Mouse (Mus musculus): ENCODE data around the gene Vnn1. TPM values are rescaled to one million over a fixed set of nuclear protein-coding genes. Genes with fewer than 3 reads are reported as not detected.

Vnn1 gene
- 1.7 and 2.0 TPM in 2 replicates for polyA plus RNA-seq (2012; rRNA removed)

GRCm38 (mm10) chr10:23894601-23895349, at the start of gene Vnn1:
Vnn1 (plus strand) TSS chr10:23894688.
- no peak for DNase-seq (ENCODE audit: low spot score)

GRCm38 (mm10) chr10:23851228-23851912, 43.1 kb upstream of the Vnn1 start, which contains the start of gene Vnn3:
Vnn3 (plus strand) TSS chr10:23851462.
- no peak for DNase-seq (ENCODE audit: low spot score)

GRCm38 (mm10) chr10:23852096-23852495, 42.4 kb upstream of the Vnn1 start:
- no peak for DNase-seq (ENCODE audit: low spot score)

- DNase-seq (ENCODE audit: low spot score) = no peak
Observed at GRCm38 (mm10) chr10:23864362-23865312, 29.9 kb upstream of the Vnn1 start.

- DNase-seq (ENCODE audit: low spot score) = no peak
Observed at GRCm38 (mm10) chr10:23880695-23881094, 13.8 kb upstream of the Vnn1 start.

- DNase-seq (ENCODE audit: low spot score) = no peak
Observed at GRCm38 (mm10) chr10:23884910-23885309, 9.6 kb upstream of the Vnn1 start.

GRCm38 (mm10) chr10:23886060-23886459, 8.4 kb upstream of the Vnn1 start:
- no peak for DNase-seq (ENCODE audit: low spot score)

- DNase-seq (ENCODE audit: low spot score) = no peak
Observed at GRCm38 (mm10) chr10:23892987-23893386, 1.5 kb upstream of the Vnn1 start.

- DNase-seq (ENCODE audit: low spot score) = no peak
Observed at GRCm38 (mm10) chr10:23895376-23895775, 888 bp downstream of the Vnn1 start.

GRCm38 (mm10) chr10:23901119-23901518, 6.6 kb downstream of the Vnn1 start:
- no peak for DNase-seq (ENCODE audit: low spot score)

- DNase-seq (ENCODE audit: low spot score) = no peak
Observed at GRCm38 (mm10) chr10:23905661-23906060, 11.2 kb downstream of the Vnn1 start.

GRCm38 (mm10) chr10:23920056-23920455, 25.6 kb downstream of the Vnn1 start, which contains the start of gene Taar1:
Taar1 (plus strand) TSS chr10:23920356.
- no peak for DNase-seq (ENCODE audit: low spot score)

- no peak for DNase-seq (ENCODE audit: low spot score)
Observed at GRCm38 (mm10) chr10:23922468-23922867, 28.0 kb downstream of the Vnn1 start.

- no peak for DNase-seq (ENCODE audit: low spot score)
Observed at GRCm38 (mm10) chr10:23923941-23924340, 29.5 kb downstream of the Vnn1 start.

- no peak for DNase-seq (ENCODE audit: low spot score)
Observed at GRCm38 (mm10) chr10:23937613-23938012, 43.1 kb downstream of the Vnn1 start.

- DNase-seq (ENCODE audit: low spot score) = no peak
Observed at GRCm38 (mm10) chr10:23938312-23938711, 43.8 kb downstream of the Vnn1 start, which contains the start of gene Taar2. Taar2 (plus strand) TSS chr10:23938572.

- no peak for DNase-seq (ENCODE audit: low spot score)
Observed at GRCm38 (mm10) chr10:23942465-23942864, 48.0 kb downstream of the Vnn1 start.

GRCm38 (mm10) chr10:23948026-23948425, 53.5 kb downstream of the Vnn1 start:
- DNase-seq (ENCODE audit: low spot score) = no peak

- DNase-seq (ENCODE audit: low spot score) = no peak
Observed at GRCm38 (mm10) chr10:23949508-23950005, 55.1 kb downstream of the Vnn1 start, which contains the start of gene Taar3. Taar3 (plus strand) TSS chr10:23949558.

GRCm38 (mm10) chr10:23951714-23952113, 57.2 kb downstream of the Vnn1 start:
- DNase-seq (ENCODE audit: low spot score) = no peak

Data from urinary bladder, adult 2 months (tissue).